In the genomic region with DNA sequence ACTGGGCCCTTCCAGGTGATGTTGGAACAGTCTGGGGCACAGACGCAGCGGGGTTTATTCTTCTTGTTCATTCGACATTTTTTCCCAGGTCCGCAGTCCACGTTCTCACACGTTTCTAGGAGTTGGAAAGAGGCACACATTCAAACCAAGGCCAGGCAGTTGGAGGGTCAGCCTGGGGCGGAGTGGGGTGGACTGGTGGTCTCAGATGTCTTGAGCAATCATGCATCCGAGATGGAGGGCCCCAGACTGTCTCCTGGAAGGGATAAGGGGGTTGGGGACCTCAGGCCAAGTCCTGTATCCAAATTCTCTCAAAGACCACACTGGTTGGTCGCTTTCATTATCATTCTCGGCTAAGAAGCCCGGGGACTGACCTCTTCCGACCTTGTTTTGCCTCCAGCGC, we compare ENCODE assay signal across 9 mouse cellular contexts. TPM values are rescaled to one million over a fixed set of nuclear protein-coding genes. Genes with fewer than 3 reads are reported as not detected.
A peak's percentile ranks its signal among the peaks of the same experiment; 100 is the strongest.
DNase-seq lines count a peak whose midpoint lies in the region; ATAC-seq lines count a peak whose summit lies in the region.
"Had no signal": no experiment of that assay in that cellular context is flagged by ENCODE, and none has a peak within 500 bp of the region (broad histone marks: within the 10 kb centered on the region; RNA-seq: fewer than 3 reads in every experiment).

No protein-coding gene starts in this region.

- H3K4me2 ChIP-seq in heart, embryonic 14.5 days (ENCODE audit: low read length): peak overlapping the region; percentile 87
- peak overlapping the region; percentile 59 for H3K4me2 ChIP-seq in embryonic facial prominence, embryonic 11.5 days (ENCODE audit: low read depth, low read length)
- peak overlapping the region; percentile 98 for H3K4me2 ChIP-seq in hindbrain, embryonic 13.5 days
- peak overlapping the region; percentile 86 for H3K4me2 ChIP-seq in midbrain, embryonic 12.5 days (replicated peaks)

- H3K4me1 ChIP-seq in heart, embryonic 14.5 days (ENCODE audit: control insufficient read depth in 2 of 2, insufficient read depth in 2 of 2, low read length in 2 of 2): peaks cover 8 to 10% of the 10 kb centered on the region in 2 experiments; a peak in 3 of 4 replicates
- H3K4me1 ChIP-seq in embryonic facial prominence, embryonic 11.5 days (ENCODE audit: control insufficient read depth, insufficient read depth, low read length): no peaks in the 10 kb centered on the region; the same call in 1 of the 2 replicates
- peaks cover 45% of the 10 kb centered on the region for H3K4me1 ChIP-seq in hindbrain, embryonic 13.5 days (replicated peaks)
- peaks cover 14% of the 10 kb centered on the region for H3K4me1 ChIP-seq in midbrain, embryonic 12.5 days

- no peaks in the 10 kb centered on the region for H3K36me3 ChIP-seq in heart, embryonic 14.5 days (ENCODE audit: control insufficient read depth, insufficient read depth, low read length)
- H3K36me3 ChIP-seq in embryonic facial prominence, embryonic 11.5 days (replicated peaks; ENCODE audit: control insufficient read depth, insufficient read depth, low read depth, low read length): no peaks in the 10 kb centered on the region
- no peaks in the 10 kb centered on the region for H3K36me3 ChIP-seq in hindbrain, embryonic 13.5 days
- peaks cover 12% of the 10 kb centered on the region; the same call in 1 of the 2 replicates for H3K36me3 ChIP-seq in midbrain, embryonic 12.5 days

- no peak overlapping the region for H3K9ac ChIP-seq in heart, embryonic 14.5 days (ENCODE audit: low read length)
- no peak overlapping the region; the same call in 1 of the 2 replicates for H3K9ac ChIP-seq in embryonic facial prominence, embryonic 11.5 days (replicated peaks; ENCODE audit: low read length)
- H3K9ac ChIP-seq in hindbrain, embryonic 13.5 days: peak overlapping the region; percentile 51
- peak overlapping the region; percentile 74; the same call in 1 of the 2 replicates for H3K9ac ChIP-seq in midbrain, embryonic 12.5 days (replicated peaks)

- WGBS in heart, embryonic 14.5 days: 57% methylated on average over 13 of the region's 13 CpGs
- WGBS in embryonic facial prominence, embryonic 11.5 days: 24% methylated on average over 13 of the region's 13 CpGs
- WGBS in hindbrain, embryonic 13.5 days: 40% methylated on average over 13 of the region's 13 CpGs
- 23% methylated on average over 13 of the region's 13 CpGs for WGBS in midbrain, embryonic 12.5 days

- ATAC-seq in heart, embryonic 14.5 days (ENCODE audit: insufficient number of reproducible peaks, insufficient read depth, low FRiP score, low read depth): no peak
- no peak for ATAC-seq in embryonic facial prominence, embryonic 11.5 days (replicated peaks; ENCODE audit: insufficient number of reproducible peaks, low FRiP score, low TSS enrichment, low read depth)
- ATAC-seq in hindbrain, embryonic 13.5 days (ENCODE audit: low FRiP score): no peak
- ATAC-seq in midbrain, embryonic 12.5 days (ENCODE audit: low FRiP score, low read depth): no peak

- peak overlapping the region; percentile 46 to 64 for H3K4me3 ChIP-seq in heart, embryonic 14.5 days (ENCODE audit: control insufficient read depth in 1 of 2, insufficient read depth in 1 of 2, low read depth in 1 of 2, low read length in 2 of 2)
- H3K4me3 ChIP-seq in embryonic facial prominence, embryonic 11.5 days (ENCODE audit: low read depth, low read length): peak overlapping the region; percentile 58
- H3K4me3 ChIP-seq in hindbrain, embryonic 13.5 days: peak overlapping the region; percentile 58; the same call in 1 of the 2 replicates
- H3K4me3 ChIP-seq in midbrain, embryonic 12.5 days: peak overlapping the region; percentile 60

- intact Hi-C loops in heart, postnatal 36 days (cut with DNase I): loop anchor here (5.0 to 10.0 kb wide), 2 partner anchors 168 to 299 kb away; no protein-coding TSS in a partner anchor

- H3K27me3 ChIP-seq in heart, embryonic 14.5 days (ENCODE audit: control insufficient read depth, insufficient read depth, low read length): peaks cover 18% of the 10 kb centered on the region
- H3K27me3 ChIP-seq in embryonic facial prominence, embryonic 11.5 days (ENCODE audit: control insufficient read depth, insufficient read depth, low read length): peaks cover 11% of the 10 kb centered on the region
- peaks cover 50% of the 10 kb centered on the region for H3K27me3 ChIP-seq in hindbrain, embryonic 13.5 days
- H3K27me3 ChIP-seq in midbrain, embryonic 12.5 days: peaks cover 9% of the 10 kb centered on the region; the same call in 1 of the 2 replicates

- H3K27ac ChIP-seq in heart, embryonic 14.5 days (replicated peaks in 1 of 2; ENCODE audit: control insufficient read depth in 1 of 2, insufficient read depth in 1 of 2, low read depth in 2 of 2, low read length in 2 of 2): no peak overlapping the region
- H3K27ac ChIP-seq in embryonic facial prominence, embryonic 11.5 days (replicated peaks; ENCODE audit: low read depth, low read length): no peak overlapping the region
- no peak overlapping the region for H3K27ac ChIP-seq in hindbrain, embryonic 13.5 days
- no peak overlapping the region for H3K27ac ChIP-seq in midbrain, embryonic 12.5 days (replicated peaks)

- no peak for DNase-seq in heart, postnatal 36 days
- DNase-seq in embryonic facial prominence, embryonic 11.5 days (ENCODE audit: low spot score): peak; percentile 4
- DNase-seq in adrenal gland, adult 8-10 months: no peak
- DNase-seq in ovary, postnatal 10 days (ENCODE audit: low spot score): no peak
- DNase-seq in gastrocnemius, postnatal 25 days: no peak
- DNase-seq: thymus, adult 18-20 months had no signal

- no peaks in the 10 kb centered on the region for H3K9me3 ChIP-seq in heart, embryonic 14.5 days (ENCODE audit: control insufficient read depth, low read length)
- no peaks in the 10 kb centered on the region for H3K9me3 ChIP-seq in embryonic facial prominence, embryonic 11.5 days (replicated peaks; ENCODE audit: control insufficient read depth, low read length)
- no peaks in the 10 kb centered on the region for H3K9me3 ChIP-seq in hindbrain, embryonic 13.5 days
- no peaks in the 10 kb centered on the region for H3K9me3 ChIP-seq in midbrain, embryonic 12.5 days

RNA-seq across cellular contexts. Expression of a gene that starts 3.0 kb away (rescaled TPM):
- 3.2 and 5.8 TPM in 2 replicates for polyA plus RNA-seq in heart, embryonic 14.5 days (2014; fragmentation: Nextera tagmentation; extraction: Ambion mirVana)
- total RNA-seq in heart, postnatal 36 days (2021): under 1 TPM; 0.86 to 0.89 TPM
- polyA plus RNA-seq in embryonic facial prominence, embryonic 11.5 days (2014; fragmentation: Nextera tagmentation; extraction: Ambion mirVana): 32.2 and 32.7 TPM in 2 replicates
- polyA plus RNA-seq in hindbrain, embryonic 13.5 days (2015; fragmentation: Nextera tagmentation; extraction: Ambion mirVana): 6.0 and 7.0 TPM in 2 replicates
- 36.1 and 40.5 TPM in 2 replicates for polyA plus RNA-seq in midbrain, embryonic 12.5 days (2016; fragmentation: Nextera tagmentation; extraction: Ambion mirVana)
- 1 to 10 TPM; 2.3 to 5.9 (median 5.3) TPM for total RNA-seq in adrenal gland, adult 8-10 months (2022)
- total RNA-seq in gastrocnemius, postnatal 25 days (2021): 1 to 10 TPM; 6.0 TPM

Comparison
In these comparisons a context has a peak if more than half of its experiments do, and no peak if none do; other contexts are left out.
1. H3K9ac ChIP-seq: peak in hindbrain, embryonic 13.5 days (single experiment) and midbrain, embryonic 12.5 days (single experiment); none in heart, embryonic 14.5 days (single experiment) and embryonic facial prominence, embryonic 11.5 days (single experiment).
2. Peak in every context shown above with its lines, with median percentiles within 50 percentile points of each other: H3K4me2 ChIP-seq and H3K4me3 ChIP-seq.